Mouse (Mus musculus): ENCODE results near the gene Dip2b.

DNA sequence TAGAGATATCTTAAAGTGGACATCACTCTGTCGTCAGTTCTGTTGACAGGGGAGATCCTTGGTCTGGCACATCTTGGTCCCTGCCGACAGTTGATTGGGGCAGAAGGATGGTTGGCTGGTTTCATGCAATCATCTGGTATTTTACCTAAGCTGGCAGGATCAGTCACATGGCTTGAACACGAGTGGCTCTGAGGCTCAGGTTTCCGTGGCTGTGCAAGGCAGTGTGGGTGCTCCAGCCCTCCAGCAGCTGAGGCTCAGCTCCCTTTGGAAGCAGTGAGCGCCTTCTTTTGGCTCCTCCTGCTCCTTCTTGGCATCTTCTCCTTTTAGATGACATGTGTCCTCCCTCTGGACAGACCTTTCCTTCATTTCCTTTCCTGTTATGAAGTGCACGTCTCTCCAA, 7.1 kb downstream of the Dip2b start:
- TF ChIP-seq CTCF (IDR thresholded peaks at IDR 0.05; ENCODE audit: low read depth) = no peak
- no peak for TF ChIP-seq EP300 (IDR thresholded peaks at IDR 0.05; ENCODE audit: low read depth)
